Comparison of ENCODE assay signal across 9 mouse cellular contexts in genomic region chr11:90369605-90370004, GRCm38 (mm10). TPM values are rescaled to one million over a fixed set of nuclear protein-coding genes. Genes with fewer than 3 reads are reported as not detected.
DNase-seq lines count a peak whose midpoint lies in the region; ATAC-seq lines count a peak whose summit lies in the region.
"Had no signal": no experiment of that assay in that cellular context is flagged by ENCODE, and none has a peak within 500 bp of the region (broad histone marks: within the 10 kb centered on the region; RNA-seq: fewer than 3 reads in every experiment).

No protein-coding gene starts in this region.

- no peak overlapping the region for H3K4me3 ChIP-seq in hindbrain, embryonic 15.5 days
- no peak overlapping the region for H3K4me3 ChIP-seq in lung, embryonic 16.5 days (ENCODE audit: low read length)

- H3K36me3 ChIP-seq in hindbrain, embryonic 15.5 days: no peaks in the 10 kb centered on the region
- no peaks in the 10 kb centered on the region for H3K36me3 ChIP-seq in lung, embryonic 16.5 days (ENCODE audit: control insufficient read depth, insufficient read depth, low read length)
- H3K36me3 ChIP-seq: G1E had no signal

- DNase-seq in adrenal gland, adult (ENCODE audit: inconsistent age in 2 of 2, low spot score in 1 of 2): peak; percentile 91 to 94
- peak; percentile 56 to 71 for DNase-seq in cerebellum, postnatal 25 days
- peak; percentile 91 to 94 for DNase-seq in gastrocnemius, adult 8-10 months (ENCODE audit: low spot score in 2 of 2)
- DNase-seq in layer of hippocampus, postnatal 25 days (ENCODE audit: extremely low spot score in 1 of 2, low spot score in 1 of 2): peak; percentile 71 to 92
- peak; percentile 51 for DNase-seq in retina, embryonic 14.5 days (ENCODE audit: low spot score)
- DNase-seq in thymus, postnatal 25 days: no peak

- no peak overlapping the region for H3K9ac ChIP-seq in hindbrain, embryonic 15.5 days
- H3K9ac ChIP-seq in lung, embryonic 16.5 days (ENCODE audit: low read length): peak overlapping the region; percentile 24; the same call in 1 of the 2 replicates

- 19% methylated on average over 8 of the region's 8 CpGs for WGBS in hindbrain, embryonic 15.5 days
- 3% methylated on average over 8 of the region's 8 CpGs for WGBS in lung, embryonic 16.5 days

- no peaks in the 10 kb centered on the region for H3K9me3 ChIP-seq in hindbrain, embryonic 15.5 days
- no peaks in the 10 kb centered on the region for H3K9me3 ChIP-seq in lung, embryonic 16.5 days (ENCODE audit: control insufficient read depth, low read length)

- H3K27ac ChIP-seq in hindbrain, embryonic 15.5 days (replicated peaks): peak overlapping the region; percentile 76
- H3K27ac ChIP-seq in lung, embryonic 16.5 days (ENCODE audit: low read length): peak overlapping the region; percentile 93

- no peaks in the 10 kb centered on the region for H3K27me3 ChIP-seq in hindbrain, embryonic 15.5 days
- no peaks in the 10 kb centered on the region for H3K27me3 ChIP-seq in lung, embryonic 16.5 days (ENCODE audit: control insufficient read depth, insufficient read depth, low read depth, low read length)

- ATAC-seq in hindbrain, embryonic 15.5 days (ENCODE audit: low FRiP score, low read depth): peak; percentile 82
- peak; percentile 90 for ATAC-seq in lung, embryonic 16.5 days (ENCODE audit: low read depth)

- H3K4me2 ChIP-seq in hindbrain, embryonic 15.5 days: peak overlapping the region; percentile 21; the same call in 1 of the 2 replicates
- peak overlapping the region; percentile 29 for H3K4me2 ChIP-seq in lung, embryonic 16.5 days (ENCODE audit: low read depth, low read length)

- peaks cover 31% of the 10 kb centered on the region for H3K4me1 ChIP-seq in hindbrain, embryonic 15.5 days (replicated peaks)
- H3K4me1 ChIP-seq in lung, embryonic 16.5 days (replicated peaks; ENCODE audit: control insufficient read depth, insufficient read depth, low read length): peaks cover 44% of the 10 kb centered on the region

RNA-seq across cellular contexts. Expression of gene Hlf, which starts 21.1 kb away (rescaled TPM):
- 10 to 100 TPM in 2 of 4 experiments, 1 to 10 TPM in 2; 8.4 to 14.1 (median 10.2) TPM for total RNA-seq in gastrocnemius, adult 8-10 months (2022)
- 5.2 and 6.3 TPM in 2 replicates for polyA plus RNA-seq in hindbrain, embryonic 15.5 days (2015; fragmentation: Nextera tagmentation; extraction: Ambion mirVana)
- 10 to 100 TPM; 65.0 to 70.5 TPM for total RNA-seq in layer of hippocampus, postnatal 25 days (2021)
- polyA plus RNA-seq in lung, embryonic 16.5 days (2015; fragmentation: Nextera tagmentation; extraction: Ambion mirVana): 5.0 and 5.4 TPM in 2 replicates
- polyA plus RNA-seq: G1E had no signal

Comparison
In these comparisons a context has a peak if more than half of its experiments do, and no peak if none do; other contexts are left out.
1. RNA of gene Hlf, which starts 21.1 kb away (total RNA-seq): 65.0 to 70.5 TPM in layer of hippocampus, postnatal 25 days; 8.4 to 14.1 TPM in gastrocnemius, adult 8-10 months; every median in the first group is over 4 times any median in the second.